Mouse (Mus musculus) neural tube, embryonic 10.5 days (tissue): Measurements from ENCODE around the gene Nrp2.

Source experiments
- DNase-seq: peaks from one replicate; pipeline ENCODE4 v3.0.0-alpha.2; 2017; ENCODE audit warnings: low spot score; ENCODE audit errors: extremely low spot score

Gene Nrp2

GRCm38 (mm10) chr1:62750408-62751008 lies 47.4 kb downstream of the Nrp2 start:
- no peak for DNase-seq

- no peak for DNase-seq
Measured at GRCm38 (mm10) chr1:62751011-62752006, 48.2 kb downstream of the Nrp2 start.

GRCm38 (mm10) chr1:62752055-62752454 lies 49.0 kb downstream of the Nrp2 start:
- no peak for DNase-seq

GRCm38 (mm10) chr1:62752661-62753333 lies 49.7 kb downstream of the Nrp2 start:
- no peak for DNase-seq

- no peak for DNase-seq
Measured at GRCm38 (mm10) chr1:62754066-62754835, 51.2 kb downstream of the Nrp2 start.

GRCm38 (mm10) chr1:62760086-62760485 lies 57.0 kb downstream of the Nrp2 start:
- DNase-seq: no peak

GRCm38 (mm10) chr1:62760565-62760964 lies 57.5 kb downstream of the Nrp2 start:
- DNase-seq: no peak

- no peak for DNase-seq
Measured at GRCm38 (mm10) chr1:62763779-62764178, 60.7 kb downstream of the Nrp2 start.

GRCm38 (mm10) chr1:62765171-62765570 lies 62.1 kb downstream of the Nrp2 start:
- DNase-seq: no peak

GRCm38 (mm10) chr1:62766766-62767165 lies 63.7 kb downstream of the Nrp2 start:
- DNase-seq: peak; percentile 51

GRCm38 (mm10) chr1:62767611-62768010 lies 64.5 kb downstream of the Nrp2 start:
- no peak for DNase-seq

GRCm38 (mm10) chr1:62770576-62770975 lies 67.5 kb downstream of the Nrp2 start:
- no peak for DNase-seq

- DNase-seq: no peak
Measured at GRCm38 (mm10) chr1:62772391-62772790, 69.3 kb downstream of the Nrp2 start.

GRCm38 (mm10) chr1:62773105-62773920 lies 70.2 kb downstream of the Nrp2 start:
- DNase-seq: no peak

- DNase-seq: no peak
Measured at GRCm38 (mm10) chr1:62773921-62774191, 70.8 kb downstream of the Nrp2 start.

GRCm38 (mm10) chr1:62774288-62775218 lies 71.5 kb downstream of the Nrp2 start:
- no peak for DNase-seq

- peak; percentile 56 for DNase-seq
Measured at GRCm38 (mm10) chr1:62777320-62778235, 74.5 kb downstream of the Nrp2 start.

- no peak for DNase-seq
Measured at GRCm38 (mm10) chr1:62778910-62779309, 75.8 kb downstream of the Nrp2 start.
